Mouse (Mus musculus) frontal cortex, postnatal 10 days (tissue): ENCODE results near the gene Poldip2.

Experiments
- DNase-seq, 2 experiments: peaks; one replicate each; pipeline ENCODE4 v3.0.0; 2022; ENCODE audit warnings: low spot score in 2 of 2, mixed read lengths in 1 of 2

Poldip2 gene

DNA sequence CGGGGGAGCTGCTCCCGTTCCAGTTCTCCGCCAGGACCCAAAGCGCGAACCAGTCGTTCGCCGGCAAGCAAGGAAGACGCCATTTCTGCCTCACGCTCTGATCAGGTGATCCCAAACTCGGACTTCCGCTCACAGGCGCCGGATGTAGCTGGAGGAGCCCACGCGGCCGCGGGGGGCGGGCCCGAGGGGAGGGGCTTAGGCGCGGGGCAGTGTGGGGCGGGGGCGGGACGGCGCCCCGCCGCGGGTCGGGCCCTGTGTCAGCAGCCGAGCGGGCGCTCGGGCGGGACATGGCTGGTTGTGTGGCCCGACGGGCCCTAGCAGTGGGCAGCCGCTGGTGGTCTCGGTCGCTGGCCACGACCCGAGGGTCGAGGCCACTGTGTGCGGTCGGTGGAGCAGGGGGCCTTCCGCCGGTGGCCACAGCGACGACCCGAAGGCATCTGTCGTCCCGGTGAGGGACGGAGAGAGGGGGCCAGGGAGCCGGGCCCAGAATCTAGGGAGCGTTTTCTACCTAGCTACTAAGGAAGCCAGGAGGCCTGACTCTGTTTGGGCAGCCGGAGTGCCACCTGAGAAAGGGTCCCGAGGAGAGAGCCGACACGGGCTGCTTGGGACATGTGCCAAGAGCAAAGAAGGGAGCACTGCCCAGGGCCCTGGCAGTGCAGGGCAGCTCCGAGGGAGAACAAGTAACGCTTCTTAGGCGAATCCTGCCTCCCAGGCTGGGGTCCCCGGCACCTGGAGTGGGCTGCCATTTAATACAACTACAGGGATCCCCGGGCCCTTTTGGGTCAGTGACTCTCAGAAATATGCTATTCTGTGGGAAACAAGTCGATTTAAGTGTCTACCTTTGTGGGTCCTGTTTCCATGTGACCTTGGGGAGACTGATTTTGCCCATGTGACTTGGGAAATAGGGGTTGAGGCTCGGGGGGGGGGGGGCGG is at the start of gene Poldip2, which contains the start of gene Tmem199:
Gene Poldip2, plus strand, starts transcription at position 169 of the 933 bp plus-strand sequence.
Gene Tmem199, minus strand, starts transcription at position 148 of the 933 bp plus-strand sequence.
- peak; percentile 86 to 87 for DNase-seq

DNA sequence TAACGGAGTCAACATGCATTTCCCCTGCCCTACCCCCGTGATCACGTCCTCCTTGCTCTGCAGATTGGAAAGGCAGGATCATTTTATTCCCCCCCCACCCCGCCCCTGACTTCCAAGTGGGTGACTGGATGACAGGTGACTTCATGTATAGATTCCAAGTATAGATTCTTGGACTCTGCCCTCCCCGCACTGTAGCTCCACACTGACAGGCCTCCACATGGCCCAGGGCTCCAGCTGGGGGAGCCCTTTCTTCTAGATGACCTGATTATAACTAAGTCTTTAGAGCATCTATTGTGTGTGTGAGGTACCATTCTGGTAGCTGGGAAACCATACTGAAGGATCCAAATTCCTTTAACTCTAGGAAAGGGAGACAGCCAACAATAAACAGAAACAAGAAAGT is 49.3 kb upstream of the Poldip2 start:
- no peak for DNase-seq

- DNase-seq, result no peak
Measured at GRCm38 (mm10) chr11:78463286-78464036, 48.5 kb upstream of the Poldip2 start.

GRCm38 (mm10) chr11:78465116-78465515 is 46.9 kb upstream of the Poldip2 start:
- no peak for DNase-seq

DNA sequence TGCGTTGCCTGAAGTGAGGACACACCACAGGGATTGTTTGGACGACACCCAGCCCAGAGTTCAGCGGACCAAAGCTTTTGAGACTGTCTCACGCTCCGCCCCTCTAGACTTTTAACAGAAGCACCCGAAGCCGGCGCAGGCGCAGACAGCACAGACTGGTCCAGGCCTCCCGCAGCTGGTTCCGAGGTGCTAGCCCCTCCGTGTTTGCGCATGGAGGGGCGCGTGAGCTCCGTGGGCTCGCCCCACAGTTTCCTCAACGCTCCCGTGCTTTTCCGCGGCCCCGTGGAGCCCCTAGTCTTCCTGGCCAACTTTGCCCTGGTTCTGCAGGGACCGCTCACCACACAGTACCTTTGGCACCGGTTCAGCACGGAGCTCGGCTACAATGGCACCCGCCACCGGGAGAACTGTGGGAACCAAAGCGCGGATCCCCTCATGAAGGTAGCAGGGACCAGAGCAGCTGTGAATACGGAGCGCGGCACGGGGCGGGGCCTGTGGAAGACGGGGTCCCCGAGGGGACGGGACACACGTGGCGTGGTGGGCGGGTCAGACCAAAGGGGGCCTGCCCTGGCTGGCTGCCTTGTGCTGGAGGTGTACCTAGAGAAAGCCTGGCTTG is 46.3 kb upstream of the Poldip2 start, which contains the start of gene Slc46a1:
Gene Slc46a1, plus strand, starts transcription at position 130 of the 613 bp plus-strand sequence.
- peak; percentile 79 to 83 for DNase-seq

DNA sequence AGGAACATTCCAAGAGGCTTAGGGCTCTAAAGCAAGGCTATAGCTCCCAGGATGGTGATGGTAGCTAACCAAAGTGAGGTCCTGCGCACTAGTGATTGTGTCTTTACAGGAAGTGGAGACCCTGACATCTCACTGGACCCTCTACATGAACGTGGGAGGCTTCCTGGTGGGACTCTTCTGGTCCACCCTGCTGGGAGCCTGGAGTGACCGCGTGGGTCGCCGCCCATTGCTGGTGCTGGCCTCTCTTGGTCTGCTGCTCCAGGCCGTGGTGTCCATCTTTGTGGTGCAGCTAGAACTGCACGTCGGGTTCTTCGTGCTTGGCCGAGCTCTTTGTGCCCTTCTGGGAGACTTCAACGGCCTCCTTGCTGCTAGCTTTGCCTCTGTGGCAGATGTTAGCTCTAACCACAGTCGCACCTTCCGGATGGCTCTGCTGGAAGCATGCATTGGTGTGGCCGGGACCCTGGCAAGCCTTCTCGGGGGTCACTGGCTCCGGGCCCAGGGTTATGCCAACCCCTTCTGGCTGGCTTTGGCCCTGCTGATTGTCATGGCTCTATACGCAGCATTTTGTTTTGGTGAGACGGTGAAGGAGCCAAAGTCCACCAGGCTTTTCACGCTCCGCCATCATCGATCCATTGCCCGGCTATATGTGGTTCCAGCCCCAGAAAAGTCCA is 45.6 kb upstream of the Poldip2 start:
- DNase-seq, result no peak

DNA sequence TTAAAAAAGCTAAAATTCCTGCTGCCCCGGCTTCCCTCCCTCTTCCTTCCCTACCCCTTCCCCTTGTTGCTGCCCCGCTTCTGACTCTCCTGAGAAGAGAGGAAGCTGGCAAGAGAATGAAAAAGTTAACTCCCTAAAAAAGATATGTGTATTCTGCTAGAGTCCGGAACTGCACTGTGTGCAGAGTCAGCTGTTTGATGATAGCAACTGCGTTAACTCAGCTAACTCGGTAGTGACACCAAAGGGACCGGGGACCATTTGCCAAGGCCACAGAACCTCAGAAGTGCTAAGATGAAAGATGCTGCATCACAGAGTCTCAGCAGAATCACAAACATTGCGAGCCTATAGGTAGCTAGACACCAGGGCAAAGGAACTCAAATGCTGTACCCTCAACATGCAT is 44.5 kb upstream of the Poldip2 start:
- DNase-seq, result no peak

DNA sequence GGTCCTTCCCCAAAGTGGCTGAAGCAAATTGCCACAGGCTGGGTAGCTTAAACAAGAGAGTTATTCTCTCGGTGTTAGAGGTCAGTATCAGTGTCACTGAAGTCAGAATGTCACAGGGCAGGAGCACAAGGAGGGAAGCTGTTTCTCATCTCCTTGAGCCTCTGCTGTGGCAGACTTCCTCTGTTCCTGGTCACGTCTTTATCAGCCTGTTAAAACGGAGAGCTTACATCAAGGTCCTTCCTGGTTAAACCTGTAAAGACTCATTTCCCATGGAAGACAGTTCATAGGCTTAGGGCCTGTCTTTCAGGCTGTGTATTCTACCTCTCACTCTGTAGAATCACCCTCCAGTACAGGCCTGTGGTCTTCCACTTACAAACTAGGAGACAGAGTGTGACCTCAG is 44.1 kb upstream of the Poldip2 start:
- DNase-seq, result no peak

- no peak for DNase-seq
Measured at GRCm38 (mm10) chr11:78471326-78472103, 40.5 kb upstream of the Poldip2 start.

GRCm38 (mm10) chr11:78475289-78475688 is 36.7 kb upstream of the Poldip2 start:
- DNase-seq, result no peak

DNA sequence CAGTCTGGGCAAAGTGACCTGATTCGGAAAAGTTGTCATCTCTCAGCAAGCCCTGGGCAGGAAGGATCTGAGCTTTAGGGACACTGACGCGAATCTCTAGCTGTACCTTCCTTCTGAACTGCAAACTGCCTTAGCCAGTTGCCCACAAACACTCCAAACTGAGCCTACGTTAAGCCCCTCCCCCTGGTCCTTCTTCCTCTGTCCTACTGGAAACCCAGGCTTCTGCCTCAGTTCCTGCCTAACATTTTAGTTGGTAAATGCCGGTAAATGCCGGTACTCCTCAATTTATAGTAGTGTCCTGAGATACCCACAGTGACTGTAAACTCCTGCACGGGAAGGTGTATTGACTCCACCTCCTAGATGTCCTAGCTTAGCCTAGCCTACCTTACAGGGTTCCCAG is 28.4 kb upstream of the Poldip2 start:
- no peak for DNase-seq

DNA sequence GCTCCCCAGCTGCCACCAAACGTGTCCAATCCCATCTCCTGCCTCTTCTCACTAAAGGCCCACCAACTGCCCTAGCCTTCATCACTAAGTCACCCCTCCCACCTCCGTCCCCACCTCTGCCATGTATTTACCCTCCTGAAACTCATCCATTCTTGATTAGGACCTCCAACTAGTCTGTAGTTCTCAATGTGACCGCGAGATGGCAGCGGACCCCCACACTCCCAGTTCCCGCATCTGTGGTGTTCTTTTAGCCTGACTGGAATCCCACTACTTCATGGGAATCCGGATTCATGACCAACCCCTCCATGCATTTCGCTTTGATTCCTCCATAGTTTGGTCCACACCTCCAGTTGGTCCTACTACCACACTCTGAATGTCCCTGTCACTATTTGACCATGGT is 23.8 kb upstream of the Poldip2 start:
- peak in 1 of 2 experiments; percentile 75 for DNase-seq

GRCm38 (mm10) chr11:78490781-78491241 is 21.2 kb upstream of the Poldip2 start:
- peak; percentile 45 to 53 for DNase-seq

GRCm38 (mm10) chr11:78495904-78496303 is 16.1 kb upstream of the Poldip2 start:
- no peak for DNase-seq

DNA sequence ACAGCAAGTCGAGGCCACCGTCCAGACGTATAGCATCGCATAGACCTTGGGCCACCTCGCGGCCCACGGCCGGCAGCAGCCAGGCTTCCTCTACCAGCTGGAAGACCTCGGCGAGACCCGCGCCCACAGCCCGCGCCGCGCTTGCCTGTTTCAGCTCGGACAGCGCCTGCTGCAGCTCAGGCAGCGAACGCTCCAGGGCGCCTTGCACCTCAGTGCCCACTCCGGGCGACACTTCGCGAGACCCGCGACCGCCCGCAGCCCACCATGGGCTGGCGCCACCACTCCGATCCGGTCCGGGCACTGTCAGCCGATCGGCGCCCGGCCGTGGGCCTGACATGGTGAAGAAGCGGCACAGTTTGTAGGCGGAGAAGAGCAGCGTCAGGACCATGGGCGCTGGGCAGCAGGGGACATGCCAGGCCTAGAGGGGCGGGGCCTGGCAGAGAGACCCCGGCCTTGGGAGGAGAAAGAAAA is 14.9 kb upstream of the Poldip2 start:
- peak in 1 of 2 experiments; percentile 65 for DNase-seq

DNA sequence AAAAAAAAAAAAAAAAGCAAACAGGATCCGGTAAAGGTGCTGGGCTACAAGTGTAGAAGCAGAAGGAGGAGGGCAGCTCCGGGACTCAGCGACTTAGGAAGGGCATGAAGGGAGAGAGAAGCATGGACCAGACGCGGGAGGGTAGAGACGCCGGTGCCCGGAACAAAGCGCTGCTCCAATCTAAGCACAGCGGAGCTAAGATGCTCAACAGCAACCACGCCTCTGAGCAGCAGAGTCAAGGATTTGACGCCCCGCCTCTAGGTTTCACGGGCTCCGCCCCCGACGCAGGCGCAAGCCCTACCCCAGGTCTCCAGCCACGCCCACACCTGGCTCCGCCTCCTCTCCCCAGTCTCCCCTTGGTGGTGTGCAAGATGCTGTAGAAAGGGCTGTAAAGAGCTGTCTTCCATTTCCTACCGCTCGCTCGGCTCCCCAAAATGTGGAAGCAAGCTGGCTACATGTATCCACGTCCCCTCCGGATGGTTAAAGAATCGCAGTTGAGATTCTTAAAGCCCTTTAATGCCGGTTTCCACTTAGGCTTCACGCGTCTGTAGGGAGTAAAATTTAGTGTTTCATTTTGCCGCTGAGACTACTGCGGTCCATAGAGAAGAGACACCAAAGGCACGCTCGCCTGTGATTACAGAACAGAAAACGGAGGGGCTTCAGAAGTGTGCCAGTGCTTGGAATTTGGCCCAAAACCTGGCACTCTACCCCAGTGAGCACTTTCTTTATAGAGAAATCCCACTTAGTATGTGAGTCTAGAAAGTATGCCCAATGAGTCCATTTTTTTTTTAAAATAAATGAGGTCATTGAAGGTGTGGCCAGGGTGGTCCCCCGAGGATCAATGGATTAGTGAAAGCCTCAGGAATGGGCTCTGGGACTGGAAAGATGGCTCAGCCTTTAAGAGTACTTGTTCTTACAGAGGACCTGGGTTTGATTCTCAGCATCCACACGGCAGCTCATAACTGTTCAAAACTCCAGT is 14.2 kb upstream of the Poldip2 start, which contains the start of gene Sarm1:
Gene Sarm1, minus strand, starts transcription at position 211 of the 979 bp plus-strand sequence.
- DNase-seq, result peak; percentile 93 to 95

GRCm38 (mm10) chr11:78499004-78499403 is 13.0 kb upstream of the Poldip2 start, which contains the start of gene Vtn:
Vtn (plus strand) TSS chr11:78499091.
- no peak for DNase-seq

- no peak for DNase-seq
Measured at GRCm38 (mm10) chr11:78499543-78499942, 12.4 kb upstream of the Poldip2 start.

DNA sequence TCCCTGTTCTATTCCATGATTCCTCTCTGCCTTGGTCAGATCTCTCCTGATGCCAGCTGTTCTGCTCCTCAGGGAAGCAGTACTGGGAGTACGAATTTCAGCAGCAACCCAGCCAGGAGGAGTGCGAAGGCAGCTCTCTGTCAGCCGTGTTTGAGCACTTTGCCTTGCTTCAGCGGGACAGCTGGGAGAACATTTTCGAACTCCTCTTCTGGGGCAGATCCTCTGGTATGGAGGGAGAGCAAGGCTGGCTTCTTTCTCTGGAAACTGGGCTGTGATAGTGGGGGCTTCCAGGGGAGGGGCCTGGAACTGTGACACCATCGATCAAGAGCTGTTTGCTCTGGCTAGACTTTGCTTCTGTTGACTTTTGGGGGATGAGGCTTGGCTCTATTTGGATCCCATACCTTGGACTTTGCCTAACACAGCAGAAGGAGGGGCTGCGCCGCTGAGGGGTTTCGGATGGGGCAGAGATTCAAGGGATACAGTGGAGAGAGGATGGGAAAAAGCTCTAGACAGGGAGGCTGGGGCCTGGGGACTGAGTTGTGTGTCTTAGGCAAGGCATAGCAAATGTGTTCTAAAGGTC is 11.3 kb upstream of the Poldip2 start:
- no peak for DNase-seq
